11 mouse cellular contexts compared by ENCODE assay signal in the genomic region with DNA sequence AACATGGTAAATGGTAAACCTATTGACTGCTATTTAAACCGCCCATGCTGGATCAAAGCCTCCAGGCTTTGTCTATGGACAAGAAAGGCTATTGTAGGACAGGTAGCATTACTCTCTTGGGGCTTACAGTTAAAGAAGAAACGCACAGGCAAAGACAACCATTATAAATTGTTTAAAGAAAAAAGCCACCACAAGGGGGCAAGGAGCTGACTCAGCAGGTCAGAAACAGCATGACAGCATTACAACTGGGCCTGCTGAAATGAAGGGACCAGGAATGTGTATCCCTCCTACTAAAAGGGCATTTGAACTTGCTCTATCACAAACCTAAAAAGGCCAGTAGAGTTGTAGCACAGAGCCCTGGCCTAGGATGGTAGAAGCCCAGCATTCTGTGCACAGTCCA.
A peak's percentile ranks its signal among the peaks of the same experiment; 100 is the strongest.
DNase-seq lines count a peak whose midpoint lies in the region; ATAC-seq and TF ChIP-seq lines count a peak whose summit lies in the region.
"Had no signal": no experiment of that assay in that cellular context is flagged by ENCODE, and none has a peak within 500 bp of the region (broad histone marks: within the 10 kb centered on the region; RNA-seq: fewer than 3 reads in every experiment).

No protein-coding gene starts in this region.

- TF ChIP-seq EP300 in lung, postnatal 0 days (IDR thresholded peaks at IDR 0.05): no peak
- no peak for TF ChIP-seq EP300 in MEL (IDR thresholded peaks at IDR 0.05; ENCODE audit: low read depth in 1 of 2, low read length in 2 of 2)

- no peak overlapping the region for H3K9ac ChIP-seq in hindbrain, embryonic 11.5 days (ENCODE audit: low read depth, low read length)
- H3K9ac ChIP-seq in hindbrain, embryonic 16.5 days (ENCODE audit: low read depth, low read length): no peak overlapping the region
- H3K9ac ChIP-seq in lung, postnatal 0 days (replicated peaks; ENCODE audit: low read depth): no peak overlapping the region
- H3K9ac ChIP-seq in MEL (ENCODE audit: control insufficient read depth, low read depth, low read length, poor library complexity, severe bottlenecking): no peak overlapping the region

- no peak overlapping the region for H3K27ac ChIP-seq in hindbrain, embryonic 11.5 days (ENCODE audit: low read depth, low read length)
- no peak overlapping the region for H3K27ac ChIP-seq in hindbrain, embryonic 16.5 days (ENCODE audit: low read depth, low read length)
- H3K27ac ChIP-seq in lung, postnatal 0 days (ENCODE audit: low read length): no peak overlapping the region
- no peak overlapping the region for H3K27ac ChIP-seq in MEL (ENCODE audit: control insufficient read depth, low read depth, low read length)

- no peak overlapping the region for H3K4me2 ChIP-seq in hindbrain, embryonic 11.5 days (replicated peaks; ENCODE audit: low read depth, low read length)
- H3K4me2 ChIP-seq in hindbrain, embryonic 16.5 days (ENCODE audit: low read length): no peak overlapping the region
- no peak overlapping the region for H3K4me2 ChIP-seq in lung, postnatal 0 days (replicated peaks; ENCODE audit: low read depth, low read length)

- no peaks in the 10 kb centered on the region for H3K9me3 ChIP-seq in hindbrain, embryonic 11.5 days (ENCODE audit: control insufficient read depth, low read length)
- H3K9me3 ChIP-seq in hindbrain, embryonic 16.5 days (ENCODE audit: control insufficient read depth, low read length): no peaks in the 10 kb centered on the region
- H3K9me3 ChIP-seq in lung, postnatal 0 days (ENCODE audit: low read length): no peaks in the 10 kb centered on the region
- H3K9me3 ChIP-seq in MEL (replicated peaks; ENCODE audit: insufficient read depth, low read length): no peaks in the 10 kb centered on the region

- peak; percentile 12 for DNase-seq in hindbrain, embryonic 11.5 days (ENCODE audit: low spot score)
- DNase-seq in lung, postnatal 0 days (ENCODE audit: low spot score): no peak
- DNase-seq in lung, adult 18-20 months: no peak
- no peak for DNase-seq in MEL (ENCODE audit: low read depth, low spot score)
- peak; percentile 5 for DNase-seq in naive thymus-derived CD4-positive, alpha-beta T cell, adult 2 months (ENCODE audit: low read depth)
- no peak for DNase-seq in cerebellum, adult 18-20 months
- DNase-seq: gastrocnemius, postnatal 25 days; heart, postnatal 36 days; left cerebral cortex, postnatal 4 days; thymus, adult 18-20 months had no signal

- no peaks in the 10 kb centered on the region for H3K27me3 ChIP-seq in hindbrain, embryonic 11.5 days (ENCODE audit: control insufficient read depth, insufficient read depth, low read length)
- no peaks in the 10 kb centered on the region for H3K27me3 ChIP-seq in hindbrain, embryonic 16.5 days (replicated peaks; ENCODE audit: control insufficient read depth, insufficient read depth, low read length)
- H3K27me3 ChIP-seq in lung, postnatal 0 days (replicated peaks; ENCODE audit: insufficient read depth, low read length): no peaks in the 10 kb centered on the region
- H3K27me3 ChIP-seq in MEL (ENCODE audit: control insufficient read depth in 1 of 2, insufficient read depth in 2 of 2, low read length in 2 of 2): no peaks in the 10 kb centered on the region

- no peak for TF ChIP-seq POLR2A in MEL (IDR thresholded peaks at IDR 0.05; ENCODE audit: control insufficient read depth in 1 of 2, insufficient read depth in 1 of 2, low read depth in 1 of 2, low read length in 2 of 2, poor library complexity in 1 of 2)

- no peak for TF ChIP-seq RAD21 in MEL (IDR thresholded peaks at IDR 0.05; ENCODE audit: low read depth, low read length)

- no peaks in the 10 kb centered on the region for H3K4me1 ChIP-seq in hindbrain, embryonic 11.5 days (replicated peaks; ENCODE audit: control insufficient read depth, insufficient read depth, low read length)
- H3K4me1 ChIP-seq in hindbrain, embryonic 16.5 days (ENCODE audit: control insufficient read depth, insufficient read depth, low read depth, low read length): no peaks in the 10 kb centered on the region
- H3K4me1 ChIP-seq in lung, postnatal 0 days (ENCODE audit: insufficient read depth, low read depth, low read length): no peaks in the 10 kb centered on the region
- no peaks in the 10 kb centered on the region for H3K4me1 ChIP-seq in MEL (ENCODE audit: control insufficient read depth in 1 of 2, insufficient read depth in 2 of 2, low read length in 2 of 2)

- ATAC-seq in hindbrain, embryonic 11.5 days (ENCODE audit: low FRiP score): no peak
- ATAC-seq in hindbrain, embryonic 16.5 days: no peak
- no peak for ATAC-seq in lung, postnatal 0 days

- H3K36me3 ChIP-seq in hindbrain, embryonic 11.5 days (ENCODE audit: control insufficient read depth, insufficient read depth, low read length): no peaks in the 10 kb centered on the region
- no peaks in the 10 kb centered on the region for H3K36me3 ChIP-seq in hindbrain, embryonic 16.5 days (ENCODE audit: control insufficient read depth, insufficient read depth, low read length)
- H3K36me3 ChIP-seq in lung, postnatal 0 days (ENCODE audit: insufficient read depth, low read length): no peaks in the 10 kb centered on the region
- no peaks in the 10 kb centered on the region for H3K36me3 ChIP-seq in MEL (ENCODE audit: control insufficient read depth in 1 of 2, insufficient read depth in 2 of 2, low read length in 2 of 2)

- no peaks in the 10 kb centered on the region for H3K79me2 ChIP-seq in MEL (ENCODE audit: control insufficient read depth, insufficient read depth, low read length, poor library complexity)

- no peak overlapping the region for H3K4me3 ChIP-seq in hindbrain, embryonic 11.5 days (ENCODE audit: low read depth, low read length)
- no peak overlapping the region for H3K4me3 ChIP-seq in hindbrain, embryonic 16.5 days (ENCODE audit: low read length)
- H3K4me3 ChIP-seq in lung, postnatal 0 days (ENCODE audit: low read depth, low read length): no peak overlapping the region
- H3K4me3 ChIP-seq in MEL (ENCODE audit: control insufficient read depth in 1 of 2, insufficient read depth in 1 of 2, low read depth in 2 of 2, low read length in 2 of 2): no peak overlapping the region

- TF ChIP-seq CTCF in lung, postnatal 0 days (IDR thresholded peaks at IDR 0.05): peak; percentile 45
- TF ChIP-seq CTCF in MEL (IDR thresholded peaks at IDR 0.05 in 2 of 3, conservative IDR thresholded peaks at IDR 0.05 in 1 of 3; ENCODE audit: control insufficient read depth in 1 of 3, insufficient read depth in 1 of 3, low read depth in 2 of 3, low read length in 3 of 3, poor library complexity in 1 of 3, severe bottlenecking in 1 of 3): no peak; a peak in 1 of 6 replicates

- WGBS in hindbrain, embryonic 11.5 days: 66% methylated on average over 2 of the region's 2 CpGs
- 65% methylated on average over 2 of the region's 2 CpGs for WGBS in hindbrain, embryonic 16.5 days
- 79% methylated on average over 2 of the region's 2 CpGs for WGBS in lung, postnatal 0 days

TF ChIP-seq in MEL, 35 proteins besides CTCF, POLR2A, EP300 and RAD21:
- TF ChIP-seq E2F4 (IDR thresholded peaks at IDR 0.05; ENCODE audit: borderline replicate concordance, low read depth, low read length) (no peak), MAFK (IDR thresholded peaks at IDR 0.05; ENCODE audit: borderline replicate concordance, low read depth, low read length) (0 out of 2 replicates have a peak, but pooled peaks have one; percentile 36)

Comparison
In these comparisons a context has a peak if more than half of its experiments do, and no peak if none do; other contexts are left out.
1. DNase-seq: peak in hindbrain, embryonic 11.5 days (single experiment) and naive thymus-derived CD4-positive, alpha-beta T cell, adult 2 months (single experiment); none in lung, postnatal 0 days (single experiment), lung, adult 18-20 months (0 of 2), MEL (single experiment) and cerebellum, adult 18-20 months (0 of 2).